9 mouse cellular contexts compared by ENCODE assay signal in genomic region chr7:88343828-88344227, GRCm38 (mm10).
DNase-seq lines count a peak whose midpoint lies in the region; ATAC-seq and TF ChIP-seq lines count a peak whose summit lies in the region.
"Had no signal": no experiment of that assay in that cellular context is flagged by ENCODE, and none has a peak within 500 bp of the region (broad histone marks: within the 10 kb centered on the region; RNA-seq: fewer than 3 reads in every experiment).

No protein-coding gene starts in this region.

- H3K36me3 ChIP-seq in midbrain, embryonic 11.5 days (ENCODE audit: control insufficient read depth, insufficient read depth, low read length) = no peaks in the 10 kb centered on the region

- no peak overlapping the region for H3K4me2 ChIP-seq in midbrain, embryonic 11.5 days
- H3K4me2 ChIP-seq: heart, embryonic 11.5 days had no signal

- DNase-seq in adrenal gland, postnatal 14 days = peak; percentile 9
- DNase-seq in adrenal gland, adult 18-20 months (ENCODE audit: low spot score in 2 of 2) = no peak
- DNase-seq in 3T3-L1 (ENCODE audit: low read depth, low spot score) = peak; percentile 2
- peak; percentile 15 for DNase-seq in lung, adult 2 months
- DNase-seq in left cerebral cortex, adult 11 months (ENCODE audit: low spot score) = no peak
- DNase-seq in gastrocnemius, adult 18-20 months (ENCODE audit: low spot score) = no peak
- no peak for DNase-seq in midbrain, embryonic 11.5 days (ENCODE audit: low spot score, missing footprints)

- H3K4me3 ChIP-seq in lung, adult 2 months (replicated peaks; ENCODE audit: extremely low read depth, low read depth, low read length) = no peak overlapping the region
- no peak overlapping the region for H3K4me3 ChIP-seq in midbrain, embryonic 11.5 days (ENCODE audit: low read depth, low read length)

- peak; percentile 97 for ATAC-seq in common myeloid progenitor, adult 5-6 weeks (replicated peaks; ENCODE audit: low read depth, poor library complexity, severe bottlenecking)
- no peak for ATAC-seq in midbrain, embryonic 11.5 days (ENCODE audit: low FRiP score)

- H3K27ac ChIP-seq in midbrain, embryonic 11.5 days (ENCODE audit: low read depth, low read length) = no peak overlapping the region

- H3K9ac ChIP-seq in midbrain, embryonic 11.5 days (ENCODE audit: low read length) = no peak overlapping the region

- TF ChIP-seq POLR2A in lung, adult 2 months (IDR thresholded peaks at IDR 0.05; ENCODE audit: borderline replicate concordance, extremely low read depth, low read depth, low read length) = no peak

- H3K9me3 ChIP-seq in midbrain, embryonic 11.5 days (ENCODE audit: control insufficient read depth, low read length) = no peaks in the 10 kb centered on the region

- no peaks in the 10 kb centered on the region for H3K27me3 ChIP-seq in midbrain, embryonic 11.5 days (ENCODE audit: control insufficient read depth, insufficient read depth, low read length)

- H3K4me1 ChIP-seq in lung, adult 2 months (ENCODE audit: control insufficient read depth, insufficient read depth, low read length) = no peaks in the 10 kb centered on the region
- H3K4me1 ChIP-seq in midbrain, embryonic 11.5 days (ENCODE audit: control insufficient read depth, insufficient read depth, low read length) = no peaks in the 10 kb centered on the region

- peak; percentile 77 for TF ChIP-seq CTCF in lung, adult 2 months (IDR thresholded peaks at IDR 0.05; ENCODE audit: insufficient read depth, low read length)

Comparison
In these comparisons a context has a peak if more than half of its experiments do, and no peak if none do; other contexts are left out.
1. DNase-seq: peak in adrenal gland, postnatal 14 days (single experiment), 3T3-L1 (single experiment) and lung, adult 2 months (single experiment); none in adrenal gland, adult 18-20 months (0 of 2), left cerebral cortex, adult 11 months (single experiment), gastrocnemius, adult 18-20 months (single experiment) and midbrain, embryonic 11.5 days (single experiment).